In genomic region chr6:112091125-112091763, GRCm38 (mm10) we compare ENCODE assay signal across 9 mouse cellular contexts.
DNase-seq lines count a peak whose midpoint lies in the region; ATAC-seq lines count a peak whose summit lies in the region.
"Had no signal": no experiment of that assay in that cellular context is flagged by ENCODE, and none has a peak within 500 bp of the region (broad histone marks: within the 10 kb centered on the region; RNA-seq: fewer than 3 reads in every experiment).

No protein-coding gene starts in this region.

- H3K4me1 ChIP-seq in intestine, embryonic 14.5 days (replicated peaks; ENCODE audit: control insufficient read depth, insufficient read depth, low read length): no peaks in the 10 kb centered on the region
- no peaks in the 10 kb centered on the region for H3K4me1 ChIP-seq in intestine, embryonic 15.5 days (replicated peaks)
- H3K4me1 ChIP-seq in forebrain, embryonic 16.5 days (replicated peaks; ENCODE audit: control insufficient read depth, insufficient read depth, low read length): no peaks in the 10 kb centered on the region
- no peaks in the 10 kb centered on the region for H3K4me1 ChIP-seq in kidney, embryonic 15.5 days
- H3K4me1 ChIP-seq in limb, embryonic 10.5 days: no peaks in the 10 kb centered on the region
- H3K4me1 ChIP-seq: hindbrain, embryonic 15.5 days had no signal

- H3K36me3 ChIP-seq in intestine, embryonic 14.5 days (ENCODE audit: control insufficient read depth, insufficient read depth, low read length): no peaks in the 10 kb centered on the region
- no peaks in the 10 kb centered on the region for H3K36me3 ChIP-seq in intestine, embryonic 15.5 days
- no peaks in the 10 kb centered on the region for H3K36me3 ChIP-seq in forebrain, embryonic 16.5 days (ENCODE audit: control insufficient read depth, insufficient read depth)
- no peaks in the 10 kb centered on the region for H3K36me3 ChIP-seq in kidney, embryonic 15.5 days
- H3K36me3 ChIP-seq in limb, embryonic 10.5 days: no peaks in the 10 kb centered on the region
- H3K36me3 ChIP-seq: hindbrain, embryonic 15.5 days had no signal

- ATAC-seq in intestine, embryonic 14.5 days (replicated peaks; ENCODE audit: low FRiP score, low TSS enrichment, low read depth): 0 out of 2 replicates have a peak, but pooled peaks have one; percentile 32
- ATAC-seq in intestine, embryonic 15.5 days: no peak
- peak; percentile 81 for ATAC-seq in forebrain, embryonic 16.5 days
- ATAC-seq in kidney, embryonic 15.5 days (replicated peaks; ENCODE audit: low FRiP score): 0 out of 2 replicates have a peak, but pooled peaks have one; percentile 58
- no peak for ATAC-seq in activated CD4-positive, CD25-positive, alpha-beta regulatory T cell, adult 4 months

- no peak overlapping the region for H3K27ac ChIP-seq in intestine, embryonic 14.5 days (ENCODE audit: low read depth)
- H3K27ac ChIP-seq in intestine, embryonic 15.5 days: no peak overlapping the region
- no peak overlapping the region for H3K27ac ChIP-seq in forebrain, embryonic 16.5 days (ENCODE audit: low read length)
- no peak overlapping the region for H3K27ac ChIP-seq in kidney, embryonic 15.5 days
- H3K27ac ChIP-seq in limb, embryonic 10.5 days: no peak overlapping the region
- H3K27ac ChIP-seq: hindbrain, embryonic 15.5 days had no signal

- H3K9ac ChIP-seq in intestine, embryonic 14.5 days (ENCODE audit: low read length): no peak overlapping the region
- H3K9ac ChIP-seq in intestine, embryonic 15.5 days: no peak overlapping the region
- no peak overlapping the region for H3K9ac ChIP-seq in forebrain, embryonic 16.5 days (replicated peaks; ENCODE audit: low read depth, low read length)
- no peak overlapping the region for H3K9ac ChIP-seq in kidney, embryonic 15.5 days
- H3K9ac ChIP-seq: hindbrain, embryonic 15.5 days had no signal

- WGBS in intestine, embryonic 14.5 days: 72% methylated on average over 3 of the region's 3 CpGs
- 63% methylated on average over 3 of the region's 3 CpGs for WGBS in intestine, embryonic 15.5 days
- WGBS in forebrain, embryonic 16.5 days: 43% methylated on average over 3 of the region's 3 CpGs
- 64% methylated on average over 3 of the region's 3 CpGs for WGBS in kidney, embryonic 15.5 days
- 66% methylated on average over 3 of the region's 3 CpGs for WGBS in limb, embryonic 10.5 days

- no peak overlapping the region for H3K4me3 ChIP-seq in intestine, embryonic 14.5 days (ENCODE audit: low read depth, low read length)
- no peak overlapping the region for H3K4me3 ChIP-seq in intestine, embryonic 15.5 days (replicated peaks)
- no peak overlapping the region for H3K4me3 ChIP-seq in forebrain, embryonic 16.5 days (replicated peaks; ENCODE audit: low read length)
- H3K4me3 ChIP-seq in kidney, embryonic 15.5 days (replicated peaks): no peak overlapping the region
- H3K4me3 ChIP-seq in limb, embryonic 10.5 days: no peak overlapping the region
- H3K4me3 ChIP-seq: hindbrain, embryonic 15.5 days had no signal

- H3K4me2 ChIP-seq in intestine, embryonic 14.5 days (ENCODE audit: low read length): no peak overlapping the region
- no peak overlapping the region for H3K4me2 ChIP-seq in intestine, embryonic 15.5 days (replicated peaks)
- no peak overlapping the region for H3K4me2 ChIP-seq in forebrain, embryonic 16.5 days (ENCODE audit: low read length)
- H3K4me2 ChIP-seq in kidney, embryonic 15.5 days: no peak overlapping the region
- H3K4me2 ChIP-seq: hindbrain, embryonic 15.5 days had no signal

- no peaks in the 10 kb centered on the region for H3K27me3 ChIP-seq in intestine, embryonic 14.5 days (replicated peaks; ENCODE audit: control insufficient read depth, insufficient read depth, low read length)
- H3K27me3 ChIP-seq in intestine, embryonic 15.5 days (replicated peaks): no peaks in the 10 kb centered on the region
- H3K27me3 ChIP-seq in forebrain, embryonic 16.5 days (replicated peaks; ENCODE audit: control insufficient read depth, insufficient read depth, low read length): no peaks in the 10 kb centered on the region
- no peaks in the 10 kb centered on the region for H3K27me3 ChIP-seq in kidney, embryonic 15.5 days
- no peaks in the 10 kb centered on the region for H3K27me3 ChIP-seq in limb, embryonic 10.5 days (ENCODE audit: low read depth, poor library complexity, severe bottlenecking)
- H3K27me3 ChIP-seq: hindbrain, embryonic 15.5 days had no signal

- DNase-seq in intestine, embryonic 14.5 days (ENCODE audit: low spot score): peak; percentile 62
- peak; percentile 4 for DNase-seq in c-Kit-positive CD71-negative TER-119-negative erythroid progenitor cells, embryonic 14.5 days (ENCODE audit: low read depth)
- DNase-seq in limb, embryonic 10.5 days (ENCODE audit: low spot score): peak; percentile 58
- peak; percentile 86 for DNase-seq in retina, embryonic 14.5 days (ENCODE audit: low spot score)

- no peaks in the 10 kb centered on the region for H3K9me3 ChIP-seq in intestine, embryonic 14.5 days (ENCODE audit: control insufficient read depth, low read length)
- H3K9me3 ChIP-seq in intestine, embryonic 15.5 days: no peaks in the 10 kb centered on the region
- no peaks in the 10 kb centered on the region for H3K9me3 ChIP-seq in forebrain, embryonic 16.5 days (ENCODE audit: control insufficient read depth, low read length)
- H3K9me3 ChIP-seq in kidney, embryonic 15.5 days (replicated peaks): no peaks in the 10 kb centered on the region
- H3K9me3 ChIP-seq in limb, embryonic 10.5 days (replicated peaks): no peaks in the 10 kb centered on the region
- H3K9me3 ChIP-seq: hindbrain, embryonic 15.5 days had no signal

Comparison
In these comparisons a context has a peak if more than half of its experiments do, and no peak if none do; other contexts are left out.
1. ATAC-seq: peak in intestine, embryonic 14.5 days (single experiment), forebrain, embryonic 16.5 days (single experiment) and kidney, embryonic 15.5 days (single experiment); none in intestine, embryonic 15.5 days (single experiment) and activated CD4-positive, CD25-positive, alpha-beta regulatory T cell, adult 4 months (single experiment).
2. DNase-seq: peak in every context shown above with its lines; median percentile 86 in retina, embryonic 14.5 days; 62 in intestine, embryonic 14.5 days; 58 in limb, embryonic 10.5 days; 4 in c-Kit-positive CD71-negative TER-119-negative erythroid progenitor cells, embryonic 14.5 days.